Mouse (Mus musculus): ENCODE data around the gene L1cam.
A peak's percentile ranks its signal among the peaks of the same experiment; 100 is the strongest.

L1cam gene

GRCm38 (mm10) chrX:73895719-73896118 is at the start of gene L1cam:
TSS of gene L1cam (minus strand) at chrX:73896105.
- DNase-seq (ENCODE audit: low spot score in 2 of 2) = peak in 1 of 2 experiments; percentile 33

DNA sequence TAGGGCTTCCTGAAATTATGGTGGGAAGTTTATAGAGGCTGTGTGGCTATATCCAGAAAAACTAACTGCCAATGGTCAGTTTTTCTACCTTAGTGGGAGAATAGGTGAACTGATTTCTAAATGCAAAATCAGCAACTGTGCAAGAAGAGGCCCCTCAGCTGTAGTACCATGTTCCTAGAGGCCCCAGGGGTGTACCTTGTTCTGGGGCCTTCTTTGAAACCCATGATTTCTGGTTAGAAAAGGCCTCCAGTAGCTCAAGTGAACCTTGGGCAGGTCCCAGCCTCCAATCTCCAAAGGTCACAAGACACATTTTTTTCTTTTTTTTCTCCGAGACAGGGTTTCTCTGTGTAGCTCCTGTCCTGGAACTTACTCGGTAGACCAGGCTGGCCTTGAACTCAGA is 46.4 kb upstream of the L1cam start:
- DNase-seq (ENCODE audit: low spot score in 2 of 2) = no peak

- no peak for DNase-seq (ENCODE audit: low spot score in 2 of 2)
These were observed 46.0 kb upstream of the L1cam start for GRCm38 (mm10) chrX:73941860-73942259.

DNA sequence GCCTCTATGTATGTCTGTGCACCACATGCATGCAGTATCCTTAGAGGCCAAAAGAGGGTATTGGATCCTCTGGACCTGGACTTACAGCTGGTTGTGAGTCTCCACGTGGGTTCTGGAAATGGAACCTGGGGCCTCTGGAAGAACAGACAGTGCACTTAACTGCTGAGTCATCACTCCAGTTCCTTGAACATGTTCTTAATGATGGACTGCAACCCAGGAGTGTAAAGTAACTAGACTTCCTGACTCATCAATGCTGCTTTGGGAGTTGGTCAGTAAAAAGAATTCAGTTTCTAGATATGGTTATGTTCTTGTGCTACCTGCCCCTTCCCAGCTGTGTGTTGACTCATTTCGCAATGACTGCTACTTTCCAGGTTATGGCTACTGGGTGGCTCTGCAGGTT is 36.0 kb upstream of the L1cam start:
- DNase-seq (ENCODE audit: low spot score in 2 of 2) = no peak

- no peak for DNase-seq (ENCODE audit: low spot score in 2 of 2)
These were observed 34.6 kb upstream of the L1cam start, which contains the start of gene Renbp for GRCm38 (mm10) chrX:73930402-73931062. TSS of gene Renbp (minus strand) at chrX:73930850.

DNA sequence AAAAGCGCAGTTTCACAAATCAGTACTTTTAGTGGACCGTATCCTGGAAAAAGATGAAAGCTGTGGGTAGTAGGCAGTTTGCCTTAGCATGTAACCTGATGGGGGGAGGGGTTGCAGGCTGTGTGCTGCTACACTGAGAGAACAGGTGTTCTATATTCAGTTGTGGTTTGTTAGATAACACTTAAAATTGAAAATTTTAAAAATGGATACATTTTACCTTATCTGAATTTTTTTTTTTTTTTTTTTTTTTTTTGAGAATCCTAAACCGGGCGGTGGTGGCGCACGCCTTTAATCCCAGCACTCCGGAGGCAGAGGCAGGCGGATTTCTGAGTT is 26.6 kb upstream of the L1cam start:
- no peak for DNase-seq (ENCODE audit: low spot score in 2 of 2)

DNA sequence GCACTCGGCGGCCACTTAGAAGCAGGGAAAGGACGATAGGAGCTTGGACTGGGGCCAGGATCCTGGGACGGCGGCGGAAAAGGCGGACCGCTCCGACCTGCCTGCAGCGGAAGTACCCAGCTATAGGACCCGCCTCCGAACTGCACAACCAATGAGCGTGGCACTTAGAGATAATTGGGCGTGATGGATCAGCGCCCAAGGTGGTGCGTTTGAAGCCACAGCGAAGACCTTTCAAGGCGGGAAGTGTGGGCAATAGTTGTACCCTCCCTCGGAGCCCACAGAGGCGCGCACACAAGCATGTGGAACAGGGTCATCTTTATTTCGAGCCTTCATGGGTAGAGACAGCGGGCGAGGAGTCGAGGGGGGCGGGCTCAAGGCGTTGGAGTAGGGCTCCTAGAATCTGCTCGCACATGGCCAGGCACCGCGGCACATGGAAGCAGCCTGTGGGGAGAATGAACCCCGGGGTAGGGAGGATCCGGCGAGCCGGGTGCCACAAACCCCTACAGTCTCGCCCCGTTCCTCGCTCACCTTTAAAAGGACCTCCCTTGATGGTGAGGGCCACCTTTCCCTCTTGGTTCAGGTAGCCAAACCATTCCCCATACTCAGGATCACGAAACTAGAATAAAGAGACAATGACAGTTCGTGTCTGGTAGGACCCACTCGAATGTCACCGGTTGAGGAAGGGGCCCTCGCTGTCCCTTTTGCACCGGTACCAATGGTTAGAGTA is 26.1 kb upstream of the L1cam start, which contains the start of the genes Arhgap4 and Naa10:
Arhgap4 (minus strand) TSS at position 48 of the 727 bp plus-strand sequence.
Naa10 (minus strand) TSS at position 122 of the 727 bp plus-strand sequence.
- peak; percentile 78 to 84 for DNase-seq (ENCODE audit: low spot score in 2 of 2)

GRCm38 (mm10) chrX:73921285-73921822 is 25.4 kb upstream of the L1cam start:
- DNase-seq (ENCODE audit: low spot score in 2 of 2) = no peak

DNA sequence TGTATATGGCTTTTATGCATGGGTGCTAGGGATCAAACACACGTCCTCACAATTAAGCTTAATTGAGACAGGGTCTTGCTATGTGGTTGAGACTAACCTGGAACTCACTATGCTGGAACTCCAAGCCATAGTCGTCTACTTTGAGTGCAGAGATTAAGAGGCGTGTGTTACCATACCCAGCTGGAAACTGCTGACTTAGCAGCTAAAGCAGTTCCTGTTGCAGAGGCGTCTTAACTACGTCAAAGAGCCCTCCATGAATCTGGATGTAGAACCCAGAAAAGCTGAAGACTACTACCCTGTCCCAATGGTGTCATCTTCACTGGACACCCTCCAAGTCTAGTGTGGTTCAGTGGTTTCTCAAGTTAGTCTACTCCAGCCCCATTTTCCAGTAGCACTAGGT is 22.7 kb upstream of the L1cam start:
- no peak for DNase-seq (ENCODE audit: low spot score in 2 of 2)

- no peak for DNase-seq (ENCODE audit: low spot score in 2 of 2)
These were observed 21.0 kb upstream of the L1cam start for GRCm38 (mm10) chrX:73916945-73917344.

- peak; percentile 84 to 93 for DNase-seq (ENCODE audit: low spot score in 2 of 2)
These were observed 19.2 kb upstream of the L1cam start for GRCm38 (mm10) chrX:73914827-73915703.

DNA sequence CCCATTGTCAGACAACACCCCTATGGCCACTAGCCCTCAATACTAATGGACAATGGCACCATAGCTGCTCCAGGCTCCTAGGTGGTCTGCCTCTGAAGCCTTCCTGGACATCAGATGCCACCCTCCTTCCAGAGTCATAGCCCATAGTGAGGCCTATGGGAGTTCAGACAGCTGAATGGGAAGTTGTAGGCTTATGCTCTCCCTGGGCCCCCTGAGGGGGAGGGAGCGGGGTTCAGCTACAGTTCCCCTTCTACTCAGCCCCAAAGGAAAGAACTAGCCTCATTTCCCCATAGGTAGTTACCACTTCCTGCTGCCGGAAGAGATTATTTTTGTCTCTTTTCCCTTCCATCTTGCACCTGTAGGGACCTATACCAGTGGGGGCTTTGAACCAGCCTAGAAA is 15.7 kb upstream of the L1cam start:
- no peak for DNase-seq (ENCODE audit: low spot score in 2 of 2)

- no peak for DNase-seq (ENCODE audit: low spot score in 2 of 2)
These were observed 15.3 kb upstream of the L1cam start for GRCm38 (mm10) chrX:73911156-73911555.

GRCm38 (mm10) chrX:73910451-73910850 is 14.5 kb upstream of the L1cam start:
- no peak for DNase-seq (ENCODE audit: low spot score in 2 of 2)

GRCm38 (mm10) chrX:73910049-73910448 is 14.1 kb upstream of the L1cam start:
- no peak for DNase-seq (ENCODE audit: low spot score in 2 of 2)

GRCm38 (mm10) chrX:73897959-73898358 is 2.1 kb upstream of the L1cam start:
- no peak for DNase-seq (ENCODE audit: low spot score in 2 of 2)

DNA sequence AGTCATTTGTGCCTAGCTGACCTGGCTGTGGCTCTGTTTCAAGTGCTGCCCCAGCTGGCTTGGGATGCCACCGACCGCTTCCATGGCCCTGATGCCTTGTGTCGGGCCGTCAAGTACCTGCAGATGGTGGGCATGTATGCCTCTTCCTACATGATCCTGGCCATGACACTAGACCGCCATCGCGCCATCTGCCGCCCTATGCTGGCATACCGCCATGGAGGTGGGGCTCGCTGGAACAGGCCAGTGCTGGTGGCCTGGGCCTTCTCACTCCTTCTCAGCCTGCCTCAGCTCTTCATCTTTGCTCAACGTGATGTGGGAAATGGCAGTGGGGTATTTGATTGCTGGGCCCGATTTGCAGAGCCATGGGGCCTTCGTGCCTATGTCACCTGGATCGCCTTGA is 3.1 kb downstream of the L1cam start:
- DNase-seq (ENCODE audit: low spot score in 2 of 2) = no peak

GRCm38 (mm10) chrX:73891551-73892152 is 4.3 kb downstream of the L1cam start, which contains the start of gene Avpr2:
TSS of gene Avpr2 (plus strand) at chrX:73892102.
- no peak for DNase-seq (ENCODE audit: low spot score in 2 of 2)

DNA sequence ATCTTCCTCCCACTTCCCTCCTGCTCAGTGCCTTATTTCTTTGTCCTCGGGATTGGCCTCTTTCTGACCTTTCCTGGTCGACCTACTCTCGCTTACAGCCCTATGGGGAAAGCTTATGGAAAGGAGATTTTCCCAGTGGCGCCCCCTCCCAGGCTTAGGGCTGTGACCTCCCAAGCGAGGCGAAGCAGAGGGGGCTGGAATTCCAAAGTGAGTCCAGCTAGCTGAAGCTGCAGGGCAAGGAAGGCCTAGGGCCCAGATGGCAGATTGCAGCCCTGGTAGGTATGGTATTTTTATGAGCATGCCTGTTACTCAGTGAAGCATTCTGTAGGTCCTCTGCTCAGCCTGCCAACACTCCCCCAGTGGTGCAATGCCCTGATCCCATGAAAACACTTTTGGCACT is 14.4 kb downstream of the L1cam start:
- DNase-seq (ENCODE audit: low spot score in 2 of 2) = no peak

DNA sequence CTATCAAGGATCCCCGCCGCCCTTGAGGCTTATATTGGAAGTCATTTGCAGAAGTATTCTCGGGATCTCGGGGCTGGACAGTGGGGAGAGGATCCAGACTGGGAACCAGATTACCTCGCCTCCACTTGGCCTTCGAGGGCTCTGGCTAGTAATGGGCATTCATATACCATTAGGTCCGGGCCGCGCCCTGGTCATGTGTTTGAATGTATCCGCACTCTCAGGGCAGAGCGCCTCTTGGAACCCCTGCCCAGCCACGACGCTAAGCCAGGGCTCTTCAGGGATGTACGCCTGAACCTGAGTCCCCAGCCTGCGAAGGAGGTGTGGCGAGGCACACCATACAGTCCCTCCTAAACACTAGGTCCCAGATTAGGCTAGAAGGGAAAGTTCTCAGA is 14.9 kb downstream of the L1cam start:
- DNase-seq (ENCODE audit: low spot score in 2 of 2) = no peak

GRCm38 (mm10) chrX:73880194-73881035 is 15.5 kb downstream of the L1cam start:
- no peak for DNase-seq (ENCODE audit: low spot score in 2 of 2)
